Mouse (Mus musculus): Measurements from ENCODE around the gene Prm1. TPM values are rescaled to one million over a fixed set of nuclear protein-coding genes. Genes with fewer than 3 reads are reported as not detected.

The Prm1 gene
- total RNA-seq, 1 experiment: not detected

DNA sequence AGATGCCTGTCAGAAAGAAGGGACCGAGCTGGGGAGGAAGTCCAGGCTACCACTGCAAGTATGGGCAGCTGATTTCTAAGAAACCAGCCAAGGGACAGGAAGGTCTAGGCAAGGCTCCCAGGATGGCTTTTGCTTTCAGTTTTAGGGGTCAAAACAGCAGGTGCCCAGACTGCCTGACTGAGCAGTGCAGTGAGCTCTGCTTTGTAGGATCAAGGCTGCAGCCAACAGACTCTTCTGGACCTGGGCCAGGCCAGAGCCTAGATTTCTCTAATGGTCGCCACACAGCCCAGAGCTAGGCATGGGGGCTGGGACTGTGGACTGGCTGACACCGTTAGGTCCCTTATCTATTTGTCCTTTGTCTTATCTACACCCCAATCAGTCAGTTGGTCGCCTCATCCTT is 30.9 kb downstream of the Prm1 start:
- Histone ChIP-seq H3K4me3 (ENCODE audit: insufficient read depth in 1 of 2, low read depth in 1 of 2, low read length in 2 of 2, poor library complexity in 1 of 2, severe bottlenecking in 1 of 2) (no peak overlapping the region), H3K9ac (ENCODE audit: insufficient read depth, low read depth, low read length, poor library complexity, severe bottlenecking) (no peak overlapping the region), H3K9me3 (ENCODE audit: control insufficient read depth, insufficient read depth, low read depth, low read length) (no peaks in the 10 kb centered on the region), H3K27ac (ENCODE audit: insufficient read depth, low read depth, low read length, poor library complexity, severe bottlenecking) (no peak overlapping the region), H3K36me3 (ENCODE audit: control insufficient read depth, insufficient read depth, low read length, poor library complexity, severe bottlenecking) (no peaks in the 10 kb centered on the region), H3K4me1 (ENCODE audit: control insufficient read depth in 2 of 2, insufficient read depth in 2 of 2, low read length in 2 of 2, poor library complexity in 1 of 2) (no peaks in the 10 kb centered on the region)
- in situ Hi-C loops (cut with MboI; ENCODE audit: low sequenced_read_pairs in 2 of 2, unreplicated experiment in 2 of 2): no loop called here
- no peak for DNase-seq (ENCODE audit: low read depth, low spot score)
- TF ChIP-seq MAFK (IDR thresholded peaks at IDR 0.05; ENCODE audit: insufficient read depth, low read depth, low read length) (no peak), HCFC1 (IDR thresholded peaks at IDR 0.05; ENCODE audit: borderline replicate concordance, insufficient read depth, low read length) (no peak), CHD2 (IDR thresholded peaks at IDR 0.05; ENCODE audit: low read depth, low read length) (no peak), ZC3H11A (IDR thresholded peaks at IDR 0.05; ENCODE audit: borderline replicate concordance, low read depth, low read length) (no peak), ZNF384 (IDR thresholded peaks at IDR 0.05; ENCODE audit: low read depth, low read length) (no peak)

DNA sequence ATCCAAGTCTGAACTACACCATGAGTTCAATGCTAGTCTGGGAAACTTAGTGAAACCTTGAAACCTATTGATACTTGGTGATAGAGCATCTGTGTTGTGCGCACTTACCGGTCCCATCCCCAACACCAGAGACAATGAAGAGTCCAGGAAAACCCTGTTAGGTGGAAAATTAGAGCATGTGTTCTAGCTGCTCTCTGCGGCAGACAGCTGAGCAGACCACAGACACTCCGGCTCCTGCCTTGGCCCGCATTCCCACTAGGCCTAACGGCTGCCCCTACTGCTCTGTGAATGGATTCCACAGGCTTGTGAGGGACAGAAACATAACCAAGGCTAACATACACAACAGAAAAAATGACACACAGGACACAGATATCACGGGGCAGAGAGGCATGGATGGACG is 32.1 kb downstream of the Prm1 start:
- Histone ChIP-seq H3K4me3 (ENCODE audit: insufficient read depth in 1 of 2, low read depth in 1 of 2, low read length in 2 of 2, poor library complexity in 1 of 2, severe bottlenecking in 1 of 2) (no peak overlapping the region), H3K4me1 (ENCODE audit: control insufficient read depth in 2 of 2, insufficient read depth in 2 of 2, low read length in 2 of 2, poor library complexity in 1 of 2) (no peaks in the 10 kb centered on the region), H3K36me3 (ENCODE audit: control insufficient read depth, insufficient read depth, low read length, poor library complexity, severe bottlenecking) (no peaks in the 10 kb centered on the region), H3K9ac (ENCODE audit: insufficient read depth, low read depth, low read length, poor library complexity, severe bottlenecking) (no peak overlapping the region), H3K9me3 (ENCODE audit: control insufficient read depth, insufficient read depth, low read depth, low read length) (no peaks in the 10 kb centered on the region), H3K27ac (ENCODE audit: insufficient read depth, low read depth, low read length, poor library complexity, severe bottlenecking) (no peak overlapping the region)
- in situ Hi-C loops (cut with MboI; ENCODE audit: low sequenced_read_pairs in 2 of 2, unreplicated experiment in 2 of 2): no loop called here
- TF ChIP-seq ZNF384 (IDR thresholded peaks at IDR 0.05; ENCODE audit: low read depth, low read length) (no peak), HCFC1 (IDR thresholded peaks at IDR 0.05; ENCODE audit: borderline replicate concordance, insufficient read depth, low read length) (no peak), ZC3H11A (IDR thresholded peaks at IDR 0.05; ENCODE audit: borderline replicate concordance, low read depth, low read length) (no peak), CHD2 (IDR thresholded peaks at IDR 0.05; ENCODE audit: low read depth, low read length) (no peak), MAFK (IDR thresholded peaks at IDR 0.05; ENCODE audit: insufficient read depth, low read depth, low read length) (no peak)
- no peak for DNase-seq (ENCODE audit: low read depth, low spot score)

DNA sequence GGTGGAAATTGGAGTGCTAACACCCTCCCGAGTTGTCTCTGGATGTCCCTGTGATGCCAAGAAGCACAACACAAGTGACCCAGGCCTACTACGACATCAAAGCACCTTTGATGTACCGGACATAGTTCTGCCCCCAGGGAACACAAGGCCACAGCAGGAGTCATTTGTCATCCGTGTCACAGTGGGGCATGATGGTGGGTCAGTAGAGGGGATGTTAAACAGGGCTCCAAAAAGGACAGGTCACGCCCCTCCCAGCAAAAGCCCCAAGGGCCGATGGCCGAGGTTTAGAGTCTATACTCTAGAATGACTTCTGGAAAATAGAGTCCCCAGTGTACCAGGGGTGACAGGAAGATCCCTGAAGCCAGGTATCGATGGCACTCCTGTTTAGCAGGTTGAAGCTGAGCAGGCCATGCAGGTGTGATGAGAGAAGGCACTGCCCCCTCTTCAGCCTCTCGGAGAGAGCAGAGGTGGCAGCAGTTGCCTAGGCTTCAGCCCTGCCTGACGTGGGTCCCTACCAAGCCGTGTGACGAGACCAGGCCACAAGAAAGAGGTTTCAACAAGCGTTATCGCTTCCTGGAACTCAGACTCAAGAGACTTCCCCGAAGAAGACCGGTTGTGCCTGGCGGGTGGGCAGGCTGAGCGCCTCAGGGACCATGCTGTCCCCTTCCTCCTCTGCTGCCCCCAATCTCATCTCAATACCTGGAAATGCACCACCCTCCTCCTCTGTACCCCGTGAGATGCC is 33.7 kb downstream of the Prm1 start:
- in situ Hi-C loops (cut with MboI; ENCODE audit: low sequenced_read_pairs in 2 of 2, unreplicated experiment in 2 of 2): no loop called here
- Histone ChIP-seq H3K9me3 (ENCODE audit: control insufficient read depth, insufficient read depth, low read depth, low read length) (no peaks in the 10 kb centered on the region), H3K4me1 (ENCODE audit: control insufficient read depth in 2 of 2, insufficient read depth in 2 of 2, low read length in 2 of 2, poor library complexity in 1 of 2) (no peaks in the 10 kb centered on the region), H3K27ac (ENCODE audit: insufficient read depth, low read depth, low read length, poor library complexity, severe bottlenecking) (no peak overlapping the region), H3K36me3 (ENCODE audit: control insufficient read depth, insufficient read depth, low read length, poor library complexity, severe bottlenecking) (no peaks in the 10 kb centered on the region), H3K9ac (ENCODE audit: insufficient read depth, low read depth, low read length, poor library complexity, severe bottlenecking) (no peak overlapping the region), H3K4me3 (ENCODE audit: insufficient read depth in 1 of 2, low read depth in 1 of 2, low read length in 2 of 2, poor library complexity in 1 of 2, severe bottlenecking in 1 of 2) (no peak overlapping the region)
- TF ChIP-seq HCFC1 (IDR thresholded peaks at IDR 0.05; ENCODE audit: borderline replicate concordance, insufficient read depth, low read length) (no peak), ZC3H11A (IDR thresholded peaks at IDR 0.05; ENCODE audit: borderline replicate concordance, low read depth, low read length) (no peak), MAFK (IDR thresholded peaks at IDR 0.05; ENCODE audit: insufficient read depth, low read depth, low read length) (no peak), CHD2 (IDR thresholded peaks at IDR 0.05; ENCODE audit: low read depth, low read length) (no peak), ZNF384 (IDR thresholded peaks at IDR 0.05; ENCODE audit: low read depth, low read length) (no peak)
- no peak for DNase-seq (ENCODE audit: low read depth, low spot score)

DNA sequence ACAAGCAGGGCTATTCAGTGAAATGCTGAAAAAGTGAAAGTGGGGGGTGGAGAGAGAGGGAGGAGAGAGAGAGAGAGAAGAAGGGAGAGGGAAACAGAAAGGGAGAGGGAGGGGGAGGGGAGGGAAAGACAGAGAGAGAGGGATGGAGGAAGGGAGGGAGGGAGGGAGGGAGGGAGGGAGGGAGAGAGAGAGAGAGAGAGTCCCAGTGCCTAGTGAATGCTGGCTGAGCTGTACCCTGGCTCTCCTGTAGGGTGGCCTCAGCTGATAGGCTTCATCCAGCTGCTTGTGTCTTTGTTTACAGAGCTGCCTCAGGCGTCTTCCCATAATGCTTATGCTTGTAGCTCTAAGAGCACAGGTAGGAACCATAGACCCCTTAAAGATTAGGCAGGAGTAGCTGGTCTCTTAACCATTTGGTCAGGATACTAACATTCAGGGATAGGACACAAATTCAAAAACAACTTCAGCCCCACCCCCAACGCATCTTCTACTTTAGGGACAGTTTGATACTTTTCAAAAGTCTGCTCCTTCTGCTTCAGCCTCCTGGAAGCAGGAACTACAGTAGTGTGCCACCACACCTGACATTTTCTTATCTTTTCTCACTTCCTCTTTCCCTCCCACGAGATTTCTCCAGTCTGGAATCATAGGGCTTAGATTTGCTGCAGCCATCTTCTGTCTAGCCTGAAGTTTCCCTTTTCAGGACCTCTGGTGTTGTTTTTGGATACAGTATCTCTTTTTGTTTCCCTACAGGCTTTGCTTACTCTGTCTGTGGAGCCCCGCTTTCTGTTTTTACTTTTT is 34.9 kb downstream of the Prm1 start:
- Histone ChIP-seq H3K9me3 (ENCODE audit: control insufficient read depth, insufficient read depth, low read depth, low read length) (no peaks in the 10 kb centered on the region), H3K36me3 (ENCODE audit: control insufficient read depth, insufficient read depth, low read length, poor library complexity, severe bottlenecking) (no peaks in the 10 kb centered on the region), H3K4me1 (ENCODE audit: control insufficient read depth in 2 of 2, insufficient read depth in 2 of 2, low read length in 2 of 2, poor library complexity in 1 of 2) (no peaks in the 10 kb centered on the region), H3K9ac (ENCODE audit: insufficient read depth, low read depth, low read length, poor library complexity, severe bottlenecking) (no peak overlapping the region), H3K27ac (ENCODE audit: insufficient read depth, low read depth, low read length, poor library complexity, severe bottlenecking) (no peak overlapping the region), H3K4me3 (ENCODE audit: insufficient read depth in 1 of 2, low read depth in 1 of 2, low read length in 2 of 2, poor library complexity in 1 of 2, severe bottlenecking in 1 of 2) (no peak overlapping the region)
- TF ChIP-seq ZNF384 (IDR thresholded peaks at IDR 0.05; ENCODE audit: low read depth, low read length): no peak
- TF ChIP-seq HCFC1 (IDR thresholded peaks at IDR 0.05; ENCODE audit: borderline replicate concordance, insufficient read depth, low read length): no peak
- TF ChIP-seq ZC3H11A (IDR thresholded peaks at IDR 0.05; ENCODE audit: borderline replicate concordance, low read depth, low read length): no peak
- TF ChIP-seq MAFK (IDR thresholded peaks at IDR 0.05; ENCODE audit: insufficient read depth, low read depth, low read length): no peak
- TF ChIP-seq CHD2 (IDR thresholded peaks at IDR 0.05; ENCODE audit: low read depth, low read length): no peak
- no peak for DNase-seq (ENCODE audit: low read depth, low spot score)
- in situ Hi-C loops (cut with MboI; ENCODE audit: low sequenced_read_pairs in 2 of 2, unreplicated experiment in 2 of 2): no loop called here

Measured in ES-E14 (cell line).